Mouse (Mus musculus) B cell, adult (primary cell): Measurements from ENCODE around the gene Ttc23. TPM values are rescaled to one million over a fixed set of nuclear protein-coding genes. Genes with fewer than 3 reads are reported as not detected.

ENCODE experiments used
- total RNA-seq: library from RNA; stranded (reverse); gene quantifications from 4 replicates; pipeline ENCODE4 v1.2.4, GENCODE M21; 2023; ENCODE audit not compliant: inconsistent age

Ttc23 gene
- total RNA-seq = 1.6 to 5.2 TPM (median 2.0 TPM) in 4 replicates

GRCm38 (mm10) chr7:67647277-67647676, at the start of gene Ttc23:
Ttc23 (plus strand) TSS chr7:67647410.

GRCm38 (mm10) chr7:67644833-67645680, 2.2 kb upstream of the Ttc23 start, which contains the start of gene Lrrc28:
Lrrc28 (minus strand) TSS chr7:67645268.

DNA sequence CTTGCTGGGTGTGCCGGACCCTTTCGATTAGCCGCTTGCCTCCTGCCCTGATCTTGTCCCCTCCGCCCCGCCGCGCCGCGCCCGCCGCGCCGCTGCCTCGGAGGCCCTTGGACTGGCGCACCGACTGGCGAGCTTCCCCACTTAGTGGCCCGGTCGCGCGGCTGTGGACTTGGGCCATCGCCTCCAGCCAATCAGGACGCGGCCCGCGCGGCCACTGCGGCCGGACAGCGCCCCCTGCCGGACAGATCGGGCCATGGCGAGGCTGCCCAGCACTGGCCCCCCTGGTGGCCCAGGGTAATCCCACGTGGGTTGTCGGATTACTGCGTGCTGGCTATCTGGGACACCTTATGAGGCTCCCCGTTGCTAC, 112.4 kb downstream of the Ttc23 start, which contains the start of gene Synm:
Gene Synm, minus strand, starts transcription at position 114 of the 367 bp plus-strand sequence.

Other genes starting within 250 kb of the Ttc23 start
- 17.2 to 21.7 TPM (median 19.5 TPM) in 4 replicates for gene Lrrc28, start 2.1 kb upstream of the Ttc23 start, total RNA-seq
- gene Synm, start 112.3 kb downstream of the Ttc23 start, total RNA-seq = not detected in 4 replicates